Mouse (Mus musculus): Measurements from ENCODE around the gene Msln. TPM values are rescaled to one million over a fixed set of nuclear protein-coding genes. Genes with fewer than 3 reads are reported as not detected.

Gene Msln
- polyA plus RNA-seq (2016; fragmentation: Nextera tagmentation; extraction: Ambion mirVana) = 0.98 and 2.8 TPM in 2 replicates

- H3K4me3 ChIP-seq = no peak within 1 kb of the TSS
- 81% methylated on average over 9 of the region's 9 CpGs for WGBS
- no peaks in the 10 kb centered on the region for H3K36me3 ChIP-seq
- H3K27me3 ChIP-seq (ENCODE audit: insufficient read depth, poor library complexity, severe bottlenecking) = peaks cover 33% of the 10 kb centered on the region
- H3K27ac ChIP-seq = no peak within 1 kb of the TSS
- H3K4me1 ChIP-seq = peaks cover 22% of the 10 kb centered on the region
- DNase-seq (ENCODE audit: low spot score) = no peak
- no peaks in the 10 kb centered on the region for H3K9me3 ChIP-seq
Measured at GRCm38 (mm10) chr17:25754241-25754640, at the start of gene Msln. Msln (minus strand) TSS chr17:25754378.

- peak overlapping the region; percentile 22; the same call in 1 of the 2 replicates for H3K4me3 ChIP-seq
- peak overlapping the region; percentile 81 for H3K27ac ChIP-seq
- DNase-seq (ENCODE audit: low spot score) = peak; percentile 95
- peaks cover 27% of the 10 kb centered on the region for H3K27me3 ChIP-seq (ENCODE audit: insufficient read depth, poor library complexity, severe bottlenecking)
- H3K36me3 ChIP-seq = no peaks in the 10 kb centered on the region
- no peaks in the 10 kb centered on the region for H3K9me3 ChIP-seq
- WGBS = 10% methylated on average over 10 of the region's 10 CpGs
- H3K4me1 ChIP-seq = peaks cover 18% of the 10 kb centered on the region
Measured at GRCm38 (mm10) chr17:25802825-25803517, 48.8 kb upstream of the Msln start.

- H3K36me3 ChIP-seq = no peaks in the 10 kb centered on the region
- H3K9me3 ChIP-seq = no peaks in the 10 kb centered on the region
- 4% methylated on average over 6 of the region's 6 CpGs for WGBS
- peaks cover 13% of the 10 kb centered on the region for H3K27me3 ChIP-seq (ENCODE audit: insufficient read depth, poor library complexity, severe bottlenecking)
- no peak for DNase-seq (ENCODE audit: low spot score)
- H3K4me3 ChIP-seq = no peak overlapping the region
- peaks cover 29% of the 10 kb centered on the region for H3K4me1 ChIP-seq
- H3K27ac ChIP-seq = no peak overlapping the region
Measured at GRCm38 (mm10) chr17:25801029-25801428, 46.9 kb upstream of the Msln start.

GRCm38 (mm10) chr17:25796951-25797369, 42.8 kb upstream of the Msln start, which contains the start of gene Metrn:
Metrn (minus strand) TSS chr17:25797136.
- H3K4me3 ChIP-seq = peak within 1 kb of the TSS; percentile 80
- no peaks in the 10 kb centered on the region for H3K27me3 ChIP-seq (ENCODE audit: insufficient read depth, poor library complexity, severe bottlenecking)
- peaks cover 14% of the 10 kb centered on the region for H3K36me3 ChIP-seq
- DNase-seq (ENCODE audit: low spot score) = peak; percentile 95
- under 1% methylated on average over 35 of the region's 35 CpGs for WGBS
- H3K9me3 ChIP-seq = no peaks in the 10 kb centered on the region
- peak within 1 kb of the TSS; percentile 87 for H3K27ac ChIP-seq
- peaks cover 46% of the 10 kb centered on the region for H3K4me1 ChIP-seq

GRCm38 (mm10) chr17:25796211-25796771, 42.1 kb upstream of the Msln start:
- under 1% methylated on average over 37 of the region's 37 CpGs for WGBS
- DNase-seq (ENCODE audit: low spot score) = no peak
- peaks cover 53% of the 10 kb centered on the region for H3K4me1 ChIP-seq
- no peaks in the 10 kb centered on the region for H3K9me3 ChIP-seq
- H3K27me3 ChIP-seq (ENCODE audit: insufficient read depth, poor library complexity, severe bottlenecking) = no peaks in the 10 kb centered on the region
- peak overlapping the region; percentile 80 for H3K4me3 ChIP-seq
- H3K27ac ChIP-seq = peak overlapping the region; percentile 87
- peaks cover 14% of the 10 kb centered on the region for H3K36me3 ChIP-seq

- peaks cover 58% of the 10 kb centered on the region for H3K4me1 ChIP-seq
- H3K4me3 ChIP-seq = peak within 1 kb of the TSS; percentile 80
- no peaks in the 10 kb centered on the region for H3K9me3 ChIP-seq
- peak within 1 kb of the TSS; percentile 87 for H3K27ac ChIP-seq
- DNase-seq (ENCODE audit: low spot score) = no peak
- no peaks in the 10 kb centered on the region for H3K27me3 ChIP-seq (ENCODE audit: insufficient read depth, poor library complexity, severe bottlenecking)
- H3K36me3 ChIP-seq = peaks cover 15% of the 10 kb centered on the region
- WGBS = 10% methylated on average over 6 of the region's 6 CpGs
Measured at GRCm38 (mm10) chr17:25795609-25796092, 41.5 kb upstream of the Msln start, which contains the start of gene AC134908.4. AC134908.4 (minus strand) TSS chr17:25795659.

- Histone ChIP-seq H3K4me1 (peaks cover 60% of the 10 kb centered on the region), H3K27me3 (ENCODE audit: insufficient read depth, poor library complexity, severe bottlenecking) (no peaks in the 10 kb centered on the region), H3K9me3 (no peaks in the 10 kb centered on the region), H3K4me3 (peak overlapping the region; percentile 80), H3K36me3 (peaks cover 19% of the 10 kb centered on the region), H3K27ac (peak overlapping the region; percentile 87)
- no peak for DNase-seq (ENCODE audit: low spot score)
- 87% methylated on average over 17 of the region's 17 CpGs for WGBS
Measured at GRCm38 (mm10) chr17:25794998-25795397, 40.8 kb upstream of the Msln start.

- no peak for DNase-seq (ENCODE audit: low spot score)
- Histone ChIP-seq H3K27ac (0 out of 2 replicates have a peak overlapping the region, but pooled peaks have one; percentile 22), H3K9me3 (no peaks in the 10 kb centered on the region), H3K27me3 (ENCODE audit: insufficient read depth, poor library complexity, severe bottlenecking) (no peaks in the 10 kb centered on the region), H3K4me3 (no peak overlapping the region), H3K36me3 (peaks cover 27% of the 10 kb centered on the region), H3K4me1 (peaks cover 60% of the 10 kb centered on the region)
- 82% methylated on average over 13 of the region's 13 CpGs for WGBS
Measured at GRCm38 (mm10) chr17:25794197-25794596, 40.0 kb upstream of the Msln start.

- Histone ChIP-seq H3K36me3 (peaks cover 41% of the 10 kb centered on the region), H3K4me3 (peak within 1 kb of the TSS; percentile 79), H3K27me3 (ENCODE audit: insufficient read depth, poor library complexity, severe bottlenecking) (no peaks in the 10 kb centered on the region), H3K27ac (peak within 1 kb of the TSS; percentile 94), H3K4me1 (peaks cover 61% of the 10 kb centered on the region), H3K9me3 (no peaks in the 10 kb centered on the region)
- WGBS = 4% methylated on average over 14 of the region's 14 CpGs
- DNase-seq (ENCODE audit: low spot score) = peak; percentile 88
Measured at GRCm38 (mm10) chr17:25792615-25793014, 38.4 kb upstream of the Msln start, which contains the start of gene Fam173a. Fam173a (minus strand) TSS chr17:25792901.

- peak overlapping the region; percentile 94 for H3K27ac ChIP-seq
- WGBS = under 1% methylated on average over 45 of the region's 45 CpGs
- H3K9me3 ChIP-seq = no peaks in the 10 kb centered on the region
- peak; percentile 92 for DNase-seq (ENCODE audit: low spot score)
- no peaks in the 10 kb centered on the region for H3K27me3 ChIP-seq (ENCODE audit: insufficient read depth, poor library complexity, severe bottlenecking)
- peaks cover 58% of the 10 kb centered on the region for H3K4me1 ChIP-seq
- peaks cover 47% of the 10 kb centered on the region for H3K36me3 ChIP-seq
- peak overlapping the region; percentile 79 for H3K4me3 ChIP-seq
Measured at GRCm38 (mm10) chr17:25791843-25792527, 37.8 kb upstream of the Msln start.

GRCm38 (mm10) chr17:25791320-25791842, 37.2 kb upstream of the Msln start:
- Histone ChIP-seq H3K36me3 (peaks cover 49% of the 10 kb centered on the region), H3K4me3 (peak overlapping the region; percentile 79), H3K27me3 (ENCODE audit: insufficient read depth, poor library complexity, severe bottlenecking) (no peaks in the 10 kb centered on the region), H3K9me3 (no peaks in the 10 kb centered on the region), H3K4me1 (peaks cover 57% of the 10 kb centered on the region), H3K27ac (peak overlapping the region; percentile 94)
- no peak for DNase-seq (ENCODE audit: low spot score)
- 32% methylated on average over 19 of the region's 19 CpGs for WGBS

- Histone ChIP-seq H3K27ac (no peak overlapping the region), H3K9me3 (no peaks in the 10 kb centered on the region), H3K27me3 (ENCODE audit: insufficient read depth, poor library complexity, severe bottlenecking) (no peaks in the 10 kb centered on the region), H3K4me1 (peaks cover 40% of the 10 kb centered on the region), H3K4me3 (no peak overlapping the region), H3K36me3 (peaks cover 57% of the 10 kb centered on the region)
- WGBS = 90% methylated on average over 9 of the region's 9 CpGs
- no peak for DNase-seq (ENCODE audit: low spot score)
Measured at GRCm38 (mm10) chr17:25786781-25787504, 32.8 kb upstream of the Msln start.
